Mouse (Mus musculus) erythroid progenitor cell, adult 5-6 weeks (primary cell): Measurements from ENCODE around the gene Ms4a15. TPM values are rescaled to one million over a fixed set of nuclear protein-coding genes. Genes with fewer than 3 reads are reported as not detected.

Source experiments
- total RNA-seq, 2 experiments: library from RNA; stranded (forward) in 1 of 2; stranded (reverse) in 1 of 2; fragments of 150-400 nt in 1 of 2; fragments of 186-747, 209-891 nt in 1 of 2; gene quantifications; 2 replicates each; pipeline versions ENCODE4 v1.2.3 to v1.2.4; 2015 to 2017; ENCODE audit warnings: low replicate concordance in 2 of 2

Ms4a15 gene
- total RNA-seq, 2 experiments from 2014 or later: not detected

Other genes starting within 250 kb of the Ms4a15 start
- 1.8 and 2.9 TPM in 2 replicates for gene Cd6, start 163.2 kb downstream of the Ms4a15 start, total RNA-seq (2015; ENCODE audit: low replicate concordance)
- 1.3 and 2.3 TPM in 2 replicates for gene Cd6, start 163.2 kb downstream of the Ms4a15 start, total RNA-seq (2017; ENCODE audit: low replicate concordance)
- 1.8 and 3.8 TPM in 2 replicates for gene Slc15a3, start 153.5 kb downstream of the Ms4a15 start, total RNA-seq (2015; ENCODE audit: low replicate concordance)
- gene Slc15a3, start 153.5 kb downstream of the Ms4a15 start, total RNA-seq (2017; ENCODE audit: low replicate concordance): 2.4 TPM in 1 of 2 replicates, not detected in the other
- not detected in 2 replicates for gene Tmem132a, start 123.3 kb downstream of the Ms4a15 start, total RNA-seq (2015; ENCODE audit: low replicate concordance)
- not detected in 2 replicates for gene Tmem132a, start 123.3 kb downstream of the Ms4a15 start, total RNA-seq (2017; ENCODE audit: low replicate concordance)
- gene Tmem109, start 111.2 kb downstream of the Ms4a15 start, total RNA-seq (2015; ENCODE audit: low replicate concordance): 4.7 and 9.6 TPM in 2 replicates
- gene Tmem109, start 111.2 kb downstream of the Ms4a15 start, total RNA-seq (2017; ENCODE audit: low replicate concordance): 4.4 and 14.0 TPM in 2 replicates
- gene Prpf19, start 98.0 kb downstream of the Ms4a15 start, total RNA-seq (2015; ENCODE audit: low replicate concordance): 18.4 and 19.5 TPM in 2 replicates
- gene Prpf19, start 98.0 kb downstream of the Ms4a15 start, total RNA-seq (2017; ENCODE audit: low replicate concordance): 17.7 and 21.6 TPM in 2 replicates
- not detected in 2 replicates for gene Zp1, start 72.6 kb downstream of the Ms4a15 start, total RNA-seq (2015; ENCODE audit: low replicate concordance)
- gene Zp1, start 72.6 kb downstream of the Ms4a15 start, total RNA-seq (2017; ENCODE audit: low replicate concordance): not detected in 2 replicates
- not detected in 2 replicates for gene Ptgdr2, start 56.1 kb downstream of the Ms4a15 start, total RNA-seq (2015; ENCODE audit: low replicate concordance)
- gene Ptgdr2, start 56.1 kb downstream of the Ms4a15 start, total RNA-seq (2017; ENCODE audit: low replicate concordance): not detected in 2 replicates
- 2.5 and 6.3 TPM in 2 replicates for gene Ccdc86, start 44.0 kb downstream of the Ms4a15 start, total RNA-seq (2015; ENCODE audit: low replicate concordance)
- 1.9 and 3.9 TPM in 2 replicates for gene Ccdc86, start 44.0 kb downstream of the Ms4a15 start, total RNA-seq (2017; ENCODE audit: low replicate concordance)
- gene Ms4a10, start 18.6 kb downstream of the Ms4a15 start, total RNA-seq (2015; ENCODE audit: low replicate concordance): not detected in 2 replicates
- not detected in 2 replicates for gene Ms4a10, start 18.6 kb downstream of the Ms4a15 start, total RNA-seq (2017; ENCODE audit: low replicate concordance)
- gene Ms4a18, start 24.8 kb upstream of the Ms4a15 start, total RNA-seq (2015; ENCODE audit: low replicate concordance): not detected in 2 replicates
- gene Ms4a18, start 24.8 kb upstream of the Ms4a15 start, total RNA-seq (2017; ENCODE audit: low replicate concordance): not detected in 2 replicates
- gene Ms4a8a, start 87.9 kb upstream of the Ms4a15 start, total RNA-seq (2015; ENCODE audit: low replicate concordance): 1.4 and 3.4 TPM in 2 replicates
- gene Ms4a8a, start 87.9 kb upstream of the Ms4a15 start, total RNA-seq (2017; ENCODE audit: low replicate concordance): not detected in 2 replicates
- not detected in 2 replicates for gene 1700017D01Rik, start 137.6 kb upstream of the Ms4a15 start, total RNA-seq (2015; ENCODE audit: low replicate concordance)
- gene 1700017D01Rik, start 137.6 kb upstream of the Ms4a15 start, total RNA-seq (2017; ENCODE audit: low replicate concordance): not detected in 2 replicates
- gene 1700025F22Rik, start 172.1 kb upstream of the Ms4a15 start, total RNA-seq (2015; ENCODE audit: low replicate concordance): not detected in 2 replicates
- not detected in 2 replicates for gene 1700025F22Rik, start 172.1 kb upstream of the Ms4a15 start, total RNA-seq (2017; ENCODE audit: low replicate concordance)
- gene Ms4a13, start 203.5 kb upstream of the Ms4a15 start, total RNA-seq (2015; ENCODE audit: low replicate concordance): not detected in 2 replicates
- not detected in 2 replicates for gene Ms4a13, start 203.5 kb upstream of the Ms4a15 start, total RNA-seq (2017; ENCODE audit: low replicate concordance)
- not detected in 2 replicates for gene Ms4a12, start 239.2 kb upstream of the Ms4a15 start, total RNA-seq (2015; ENCODE audit: low replicate concordance)
- not detected in 2 replicates for gene Ms4a12, start 239.2 kb upstream of the Ms4a15 start, total RNA-seq (2017; ENCODE audit: low replicate concordance)